Mouse (Mus musculus): ENCODE data around the gene Parl. TPM values are rescaled to one million over a fixed set of nuclear protein-coding genes. Genes with fewer than 3 reads are reported as not detected.

Parl gene
- total RNA-seq (2023; ENCODE audit: inconsistent age) = 54.5 to 71.4 TPM (median 65.0 TPM) in 4 replicates

DNA sequence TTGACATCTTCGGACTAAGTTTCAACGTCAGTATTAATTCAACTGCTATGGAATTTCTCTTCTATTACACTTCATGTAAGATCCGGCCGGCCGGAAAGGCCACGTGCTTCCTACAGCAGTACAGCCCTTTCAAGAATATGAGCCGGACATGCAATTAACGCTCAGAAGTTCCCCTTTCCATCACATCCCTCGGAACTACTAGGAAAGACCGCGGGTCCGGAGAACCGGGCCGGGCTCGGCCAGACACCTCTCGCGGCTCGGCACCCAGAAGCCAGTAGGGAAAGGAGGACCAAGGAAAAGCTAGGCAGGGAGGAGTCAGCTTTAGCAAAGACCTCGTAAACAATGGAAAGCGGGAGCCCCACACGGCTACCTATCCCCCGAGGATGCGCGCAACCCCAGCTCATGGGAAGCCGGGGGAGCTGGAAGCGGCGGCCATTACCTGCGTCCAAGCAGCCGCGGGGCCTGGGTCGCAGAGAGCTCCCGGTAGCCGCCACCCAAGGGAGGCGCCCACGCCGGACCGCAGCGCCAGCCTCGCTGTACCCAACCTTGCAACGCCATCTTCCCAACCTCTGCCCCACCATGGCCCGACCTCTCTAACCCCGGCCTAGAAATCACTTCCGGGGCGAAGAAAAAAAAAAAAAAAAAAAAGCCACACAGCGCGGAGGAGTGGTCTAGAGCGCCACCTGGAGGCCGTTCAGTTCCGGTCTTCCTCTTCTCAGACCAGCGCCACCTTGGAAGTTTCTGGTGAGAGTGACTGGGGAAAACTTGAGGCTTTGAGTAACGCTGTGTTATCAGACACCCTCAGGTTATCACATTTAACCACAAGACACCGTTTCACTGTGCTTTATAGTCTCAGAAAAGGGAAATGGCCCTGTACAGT is at the start of gene Parl:
Gene Parl, minus strand, starts transcription at position 618 of the 880 bp plus-strand sequence.

DNA sequence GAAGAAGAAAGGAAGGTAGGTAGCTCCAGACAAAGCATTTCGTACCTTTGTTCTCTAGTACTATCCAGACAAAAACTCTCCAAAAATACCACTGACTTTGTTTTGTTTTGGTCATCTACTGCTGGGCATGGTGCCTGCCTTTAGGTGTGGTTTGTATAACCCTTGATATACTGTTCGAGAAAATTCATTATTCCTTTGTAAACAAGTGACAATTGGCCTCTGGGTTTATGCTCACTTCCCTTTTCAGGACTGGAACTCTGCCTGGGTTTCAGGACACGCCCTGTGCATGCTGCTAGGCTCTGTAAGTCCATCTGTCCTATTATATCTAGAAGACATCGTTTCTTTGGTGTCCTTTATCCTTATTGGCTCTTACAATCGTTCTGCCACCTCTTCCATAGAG is 23.1 kb upstream of the Parl start, which contains the start of gene Cyp2ab1:
Gene Cyp2ab1, minus strand, starts transcription at position 119 of the 400 bp plus-strand sequence.

DNA sequence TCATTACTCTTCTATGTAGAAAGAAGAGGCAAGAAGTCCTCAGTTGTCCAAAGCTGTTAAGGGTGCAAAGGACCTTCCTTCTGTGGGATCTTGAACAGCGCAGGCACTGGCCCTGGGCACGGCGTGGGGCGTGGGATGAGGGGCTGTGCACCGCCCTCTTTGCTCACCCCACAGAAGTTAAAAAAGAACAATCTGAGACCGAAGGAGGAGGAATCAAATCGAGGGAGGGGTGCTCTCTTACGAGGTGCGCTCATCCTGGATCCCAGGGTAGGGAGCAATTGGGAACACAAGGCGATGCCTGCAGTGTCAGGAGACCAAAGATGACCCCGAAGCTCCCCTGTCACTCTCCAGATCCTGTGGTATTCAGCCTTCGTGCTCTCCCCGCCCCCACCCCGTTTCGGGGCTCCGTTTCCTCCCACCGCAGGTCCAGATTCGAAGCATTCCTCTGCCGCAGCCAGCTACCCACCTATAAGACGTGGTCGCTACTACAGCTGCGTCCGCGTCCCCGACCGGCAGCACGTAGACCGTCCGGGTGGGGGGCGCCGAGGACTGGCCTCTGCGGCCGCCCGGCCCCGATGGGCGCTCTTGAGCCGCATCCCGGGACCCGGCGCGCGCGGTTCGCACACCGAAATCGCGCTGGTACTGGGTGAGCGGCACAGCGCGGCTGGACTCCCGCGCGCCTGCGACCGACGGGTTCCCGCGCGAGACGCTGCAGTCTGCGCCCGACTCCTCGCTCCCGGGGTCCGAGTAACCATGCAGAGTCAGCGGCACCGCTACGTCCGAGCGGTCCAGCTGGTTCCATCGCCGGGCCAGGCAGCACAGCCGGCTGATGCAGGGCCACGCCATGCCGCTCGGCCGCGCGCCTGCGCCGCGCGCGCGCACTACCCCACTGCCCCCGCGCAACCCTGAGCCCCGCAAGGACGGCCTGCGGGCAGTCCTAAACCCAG is 61.4 kb downstream of the Parl start, which contains the start of gene Map6d1:
Gene Map6d1, minus strand, starts transcription at position 891 of the 947 bp plus-strand sequence.

Other genes with a start within 250 kb of the Parl start
- 291 to 309 TPM (median 304 TPM) in 4 replicates for gene Klhl24, start 204.8 kb downstream of the Parl start, total RNA-seq (2023; ENCODE audit: inconsistent age)
- gene Yeats2, start 161.3 kb downstream of the Parl start, total RNA-seq (2023; ENCODE audit: inconsistent age) = 48.1 to 58.6 TPM (median 49.8 TPM) in 4 replicates
- not detected in 4 replicates for gene Map6d1, start 61.0 kb downstream of the Parl start, total RNA-seq (2023; ENCODE audit: inconsistent age)
- gene Cyp2ab1, start 23.0 kb upstream of the Parl start, total RNA-seq (2023; ENCODE audit: inconsistent age) = not detected in 4 replicates
- 23.2 to 31.8 TPM (median 28.8 TPM) in 4 replicates for gene Abcc5, start 124.0 kb upstream of the Parl start, total RNA-seq (2023; ENCODE audit: inconsistent age)
- gene Eif2b5, start 196.4 kb upstream of the Parl start, total RNA-seq (2023; ENCODE audit: inconsistent age) = 43.3 to 54.2 TPM (median 47.7 TPM) in 4 replicates
- 36.5 to 43.6 TPM (median 40.5 TPM) in 4 replicates for gene Dvl3, start 214.6 kb upstream of the Parl start, total RNA-seq (2023; ENCODE audit: inconsistent age)
- gene Ap2m1, start 233.1 kb upstream of the Parl start, total RNA-seq (2023; ENCODE audit: inconsistent age) = 161 to 198 TPM (median 189 TPM) in 4 replicates
- gene Abcf3, start 246.2 kb upstream of the Parl start, total RNA-seq (2023; ENCODE audit: inconsistent age) = 87.9 to 111 TPM (median 94.7 TPM) in 4 replicates